Mouse (Mus musculus): ENCODE data around the gene Serpinb6e. TPM values are rescaled to one million over a fixed set of nuclear protein-coding genes. Genes with fewer than 3 reads are reported as not detected.

Serpinb6e gene
- polyA plus RNA-seq (2012; rRNA removed) = not detected in 2 replicates

DNA sequence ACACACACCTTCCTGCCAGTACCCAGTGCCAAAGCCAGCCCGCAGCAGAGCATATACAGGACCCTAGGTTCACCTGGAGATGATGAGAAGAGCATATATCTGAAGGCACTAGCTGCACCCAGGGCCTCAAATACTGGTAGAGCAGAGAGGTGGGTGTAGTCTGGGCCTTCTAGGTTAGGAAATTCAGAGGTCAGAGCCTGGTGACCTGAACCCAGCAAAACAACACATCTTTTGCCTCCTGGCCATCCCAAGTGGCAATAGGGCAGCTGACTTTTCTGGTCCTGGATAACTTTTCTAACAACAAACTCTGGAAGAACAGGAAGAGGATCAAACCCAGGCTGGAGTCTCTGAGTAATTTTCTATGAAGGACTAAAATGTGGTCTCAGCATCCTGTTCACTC lies at the start of gene Serpinb6e:
TSS of gene Serpinb6e (minus strand) at position 101 of the 400 bp plus-strand sequence.
- WGBS = 64% methylated on average over 1 of the region's 1 CpGs
- no peak for DNase-seq (ENCODE audit: low read depth, low spot score)

DNA sequence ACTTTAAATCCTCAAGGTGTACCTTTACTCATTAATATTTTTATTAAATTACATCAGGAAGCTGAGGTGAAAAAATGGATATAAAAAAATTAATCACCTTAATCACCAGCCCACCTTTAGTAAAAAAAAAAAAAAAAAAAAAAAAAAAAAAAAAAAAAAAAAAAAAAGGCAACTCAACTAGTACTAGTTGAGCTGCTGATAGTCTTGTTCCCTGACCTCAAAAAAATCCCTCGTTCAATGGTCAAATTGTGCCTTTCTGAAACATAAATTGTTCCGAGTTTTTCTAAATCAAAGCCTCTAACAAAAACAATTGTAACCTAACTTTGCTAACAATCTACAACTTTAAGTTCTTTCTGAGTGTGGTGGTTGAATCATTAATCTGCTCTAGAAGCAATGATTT lies 12.5 kb downstream of the Serpinb6e start:
- WGBS = 73% methylated on average over 2 of the region's 2 CpGs

DNA sequence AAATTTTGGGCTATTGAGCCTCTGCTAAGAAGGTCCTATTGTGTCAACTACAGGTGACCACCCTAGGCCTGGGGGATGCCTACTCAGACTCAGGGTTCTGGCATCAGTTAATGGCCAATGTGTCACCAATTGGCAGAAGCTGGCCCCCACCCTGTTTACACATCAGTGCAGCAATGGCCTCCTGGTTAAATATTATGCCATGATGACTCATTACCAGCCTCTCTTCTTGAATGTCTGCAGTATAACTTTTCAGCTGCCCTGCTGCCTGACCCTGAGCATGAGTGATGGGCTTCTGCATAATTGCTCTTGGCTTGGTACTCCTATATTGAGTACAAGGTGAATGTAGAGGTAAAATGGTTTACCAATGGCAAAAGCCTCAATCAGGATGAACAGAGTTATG lies 19.8 kb downstream of the Serpinb6e start:
- no peak for DNase-seq (ENCODE audit: low read depth, low spot score)

More for the DNA sequence above, 12.5 kb downstream of the Serpinb6e start:
- no peak for DNase-seq (ENCODE audit: low read depth, low spot score)

DNA sequence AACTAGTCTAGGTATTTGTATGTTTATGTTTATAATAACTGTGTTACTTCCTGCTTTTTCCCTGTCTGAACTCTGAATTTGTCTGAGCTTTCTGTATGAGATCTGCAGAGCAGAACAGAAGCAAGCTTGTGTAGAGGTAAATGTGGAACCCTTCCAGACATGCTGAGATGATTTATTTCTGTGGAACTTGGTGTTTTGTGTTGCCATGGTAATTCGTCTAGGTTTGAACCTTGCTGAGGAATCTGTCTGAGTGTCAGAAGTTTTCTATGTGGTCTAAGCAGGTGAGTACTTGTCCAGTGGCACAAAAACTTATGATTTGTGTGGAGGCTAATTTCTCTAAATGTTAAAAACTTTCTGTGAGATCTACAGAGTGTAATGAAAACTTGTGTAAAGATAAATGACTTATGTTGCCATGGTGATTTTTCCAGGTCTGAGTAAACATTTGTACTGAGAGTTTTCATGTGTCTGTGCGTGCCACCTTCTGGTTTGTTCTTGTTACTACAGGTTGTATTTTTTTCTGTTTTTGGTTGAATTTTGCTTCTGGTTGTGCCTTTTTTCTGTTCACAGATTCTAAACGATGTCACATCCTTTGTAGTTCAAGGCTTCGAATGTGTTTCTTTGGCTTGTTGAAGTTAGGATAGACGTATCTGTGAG lies 21.6 kb downstream of the Serpinb6e start:
- no peak for DNase-seq (ENCODE audit: low read depth, low spot score)
- 79% methylated on average over 5 of the region's 5 CpGs for WGBS

Other genes starting within 250 kb of the Serpinb6e start
- gene Serpinb6d, start 182.0 kb downstream of the Serpinb6e start, polyA plus RNA-seq (2012; rRNA removed) = not detected in 2 replicates
- not detected in 2 replicates for gene Serpinb6c, start 62.3 kb upstream of the Serpinb6e start, polyA plus RNA-seq (2012; rRNA removed)
- 14.5 and 16.3 TPM in 2 replicates for gene Nqo2, start 121.3 kb upstream of the Serpinb6e start, polyA plus RNA-seq (2012; rRNA removed)
- 6.6 and 9.2 TPM in 2 replicates for gene Ripk1, start 159.0 kb upstream of the Serpinb6e start, polyA plus RNA-seq (2012; rRNA removed)
- gene Serpinb6a, start 159.4 kb upstream of the Serpinb6e start, polyA plus RNA-seq (2012; rRNA removed) = 220 and 263 TPM in 2 replicates
- gene Bphl, start 194.2 kb upstream of the Serpinb6e start, polyA plus RNA-seq (2012; rRNA removed) = 22.2 and 24.3 TPM in 2 replicates
- gene Tubb2a, start 234.6 kb upstream of the Serpinb6e start, polyA plus RNA-seq (2012; rRNA removed) = 118 and 120 TPM in 2 replicates

All from large intestine, adult 2 months (tissue).